8 mouse cellular contexts compared by ENCODE assay signal in the genomic region with DNA sequence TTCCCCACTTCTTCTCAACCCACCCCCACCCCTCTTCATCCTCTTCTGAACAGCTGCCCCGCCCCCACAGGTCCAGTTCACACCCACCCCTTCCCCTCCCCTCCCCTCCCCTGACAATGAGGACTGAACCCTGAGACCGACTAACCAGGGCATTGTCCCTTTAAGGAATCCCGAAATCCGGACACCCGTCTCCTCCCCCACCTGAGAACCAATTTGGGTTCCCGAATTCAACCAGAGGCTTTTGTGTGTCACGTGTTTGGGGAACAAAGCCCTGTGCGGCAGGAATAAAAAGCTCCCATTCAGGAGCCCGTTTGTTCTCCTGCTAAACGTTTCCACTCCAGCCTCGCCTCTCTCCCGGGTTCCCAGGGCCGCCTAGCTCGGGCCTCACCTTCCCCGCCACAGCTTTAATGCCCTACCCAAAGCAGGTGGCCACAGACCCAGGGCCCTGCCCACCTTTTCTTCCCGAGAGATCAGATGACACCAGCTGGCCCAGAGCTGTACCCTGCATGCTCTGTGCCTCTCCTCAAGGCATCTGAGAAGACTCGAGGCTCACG. TPM values are rescaled to one million over a fixed set of nuclear protein-coding genes. Genes with fewer than 3 reads are reported as not detected.
DNase-seq lines count a peak whose midpoint lies in the region; ATAC-seq and TF ChIP-seq lines count a peak whose summit lies in the region.

No protein-coding gene starts in this region.

- no peak overlapping the region; the same call in 1 of the 2 replicates for H3K27ac ChIP-seq in kidney, postnatal 0 days
- H3K27ac ChIP-seq in limb, embryonic 14.5 days (replicated peaks; ENCODE audit: low read depth, low read length), result no peak overlapping the region

- DNase-seq in kidney, postnatal 0 days (ENCODE audit: low spot score), result peak; percentile 50
- no peak for DNase-seq in kidney, adult 11 months
- DNase-seq in cerebellum, adult 9-11 months, result peak; percentile 27
- DNase-seq in forelimb bud, embryonic 11.5 days (ENCODE audit: low read depth, low spot score), result peak; percentile 57
- DNase-seq in limb, embryonic 14.5 days (ENCODE audit: low spot score), result peak; percentile 18
- DNase-seq in retina, embryonic 14.5 days (ENCODE audit: low spot score), result peak; percentile 78
- no peak for DNase-seq in urinary bladder, postnatal 14 days (ENCODE audit: low spot score)
- no peak for DNase-seq in spleen, postnatal 36 days (ENCODE audit: low spot score in 2 of 2)

- 0 out of 2 replicates have a peak overlapping the region, but pooled peaks have one; percentile 5 for H3K4me3 ChIP-seq in kidney, postnatal 0 days (replicated peaks; ENCODE audit: low read depth, low read length)
- peak overlapping the region; percentile 22 for H3K4me3 ChIP-seq in limb, embryonic 14.5 days (replicated peaks; ENCODE audit: low read length)

- H3K27me3 ChIP-seq in kidney, postnatal 0 days (ENCODE audit: insufficient read depth, low read length), result no peaks in the 10 kb centered on the region
- no peaks in the 10 kb centered on the region for H3K27me3 ChIP-seq in limb, embryonic 14.5 days (ENCODE audit: control insufficient read depth, insufficient read depth, low read length)

- no peaks in the 10 kb centered on the region for H3K4me1 ChIP-seq in kidney, postnatal 0 days (replicated peaks; ENCODE audit: insufficient read depth, low read length)
- H3K4me1 ChIP-seq in limb, embryonic 14.5 days (ENCODE audit: control insufficient read depth, insufficient read depth, low read length), result peaks cover 11% of the 10 kb centered on the region; the same call in 1 of the 2 replicates

- peak overlapping the region; percentile 15; the same call in 1 of the 2 replicates for H3K9ac ChIP-seq in kidney, postnatal 0 days (ENCODE audit: low read depth, low read length)
- H3K9ac ChIP-seq in limb, embryonic 14.5 days (ENCODE audit: low read depth, low read length, severe bottlenecking), result peak overlapping the region; percentile 47

- WGBS in kidney, postnatal 0 days, result 2% methylated on average over 18 of the region's 18 CpGs
- 1% methylated on average over 18 of the region's 18 CpGs for WGBS in limb, embryonic 14.5 days

- no peak for TF ChIP-seq POLR2A in limb, embryonic 14.5 days (IDR thresholded peaks at IDR 0.05; ENCODE audit: borderline replicate concordance, extremely low read depth, insufficient read depth, insufficient read length)

- no peak for TF ChIP-seq CTCF in kidney, postnatal 0 days (IDR thresholded peaks at IDR 0.05; ENCODE audit: low read depth)

- ATAC-seq in kidney, postnatal 0 days (replicated peaks; ENCODE audit: low FRiP score, low read depth), result peak; percentile 62; the same call in 1 of the 2 replicates
- 0 out of 2 replicates have a peak, but pooled peaks have one; percentile 27 for ATAC-seq in limb, embryonic 14.5 days (ENCODE audit: low FRiP score, low read depth)

- peak overlapping the region; percentile 53 for H3K4me2 ChIP-seq in kidney, postnatal 0 days (ENCODE audit: low read length)
- peak overlapping the region; percentile 52 for H3K4me2 ChIP-seq in limb, embryonic 14.5 days (replicated peaks; ENCODE audit: low read depth, low read length, severe bottlenecking)

- no peaks in the 10 kb centered on the region for H3K9me3 ChIP-seq in kidney, postnatal 0 days (replicated peaks; ENCODE audit: low read length)
- no peaks in the 10 kb centered on the region for H3K9me3 ChIP-seq in limb, embryonic 14.5 days (ENCODE audit: control insufficient read depth, low read length)

- no peaks in the 10 kb centered on the region for H3K36me3 ChIP-seq in kidney, postnatal 0 days (ENCODE audit: insufficient read depth, low read length)
- H3K36me3 ChIP-seq in limb, embryonic 14.5 days (ENCODE audit: control insufficient read depth, insufficient read depth, low read length), result no peaks in the 10 kb centered on the region

RNA-seq across cellular contexts. Expression of gene Msi1, which starts 25.1 kb away (rescaled TPM):
- 12.4 and 13.3 TPM in 2 replicates for polyA plus RNA-seq in kidney, postnatal 0 days (2015; fragmentation: Nextera tagmentation; extraction: Ambion mirVana)
- 40.6 and 51.6 TPM in 2 replicates for polyA plus RNA-seq in limb, embryonic 14.5 days (2012; rRNA removed)
- 15.5 and 18.0 TPM in 2 replicates for polyA plus RNA-seq in limb, embryonic 14.5 days (2014; fragmentation: Nextera tagmentation; extraction: Ambion mirVana)

RNA-seq across cellular contexts. Expression of gene Cox6a1, which starts 55.5 kb away (rescaled TPM):
- polyA plus RNA-seq in kidney, postnatal 0 days (2015; fragmentation: Nextera tagmentation; extraction: Ambion mirVana), result 1,591 and 1,635 TPM in 2 replicates
- polyA plus RNA-seq in limb, embryonic 14.5 days (2012; rRNA removed), result 902 and 1,086 TPM in 2 replicates
- 766 and 836 TPM in 2 replicates for polyA plus RNA-seq in limb, embryonic 14.5 days (2014; fragmentation: Nextera tagmentation; extraction: Ambion mirVana)

Comparison
In these comparisons a context has a peak if more than half of its experiments do, and no peak if none do; other contexts are left out.
1. DNase-seq: peak in kidney, postnatal 0 days (single experiment), cerebellum, adult 9-11 months (single experiment), forelimb bud, embryonic 11.5 days (single experiment), limb, embryonic 14.5 days (single experiment) and retina, embryonic 14.5 days (single experiment); none in kidney, adult 11 months (single experiment), urinary bladder, postnatal 14 days (single experiment) and spleen, postnatal 36 days (0 of 2).